Mouse (Mus musculus): ENCODE measurements around the gene Cfap126. TPM values are rescaled to one million over a fixed set of nuclear protein-coding genes. Genes with fewer than 3 reads are reported as not detected.
"Not testable (repeated sequence)": the region's sequence is repeated elsewhere in the genome, so short reads cannot be mapped to it uniquely, and the experiment has no call there.

Cfap126 gene
- polyA plus RNA-seq, 1 experiment from 2014 or later, result 1.6 TPM

DNA sequence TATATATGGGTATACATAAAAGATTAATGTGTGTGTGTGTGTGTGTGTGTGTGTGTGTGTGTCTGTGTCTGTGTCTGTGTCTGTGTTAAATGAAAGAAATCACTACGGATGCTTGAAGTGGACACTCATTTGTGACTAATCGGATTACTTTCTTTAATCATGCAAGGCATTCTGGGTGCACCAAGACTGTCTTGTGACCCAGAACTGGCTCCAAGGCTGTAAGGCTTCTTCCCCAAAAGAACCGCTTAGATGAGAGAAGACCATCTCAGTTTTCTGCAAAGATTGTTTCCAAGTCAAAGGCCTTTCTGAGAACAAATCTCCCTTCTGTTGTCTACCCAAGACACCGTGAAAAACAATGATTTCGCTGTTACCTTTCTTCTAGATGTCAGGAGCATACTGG, 36.5 kb upstream of the Cfap126 start:
- ATAC-seq (ENCODE audit: insufficient number of reproducible peaks, insufficient read depth, low FRiP score, low TSS enrichment, low read depth); H3K4me3 ChIP-seq (replicated peaks); H3K4me2 ChIP-seq; H3K9me3 ChIP-seq; H3K4me1 ChIP-seq (replicated peaks); H3K9ac ChIP-seq (replicated peaks); H3K27ac ChIP-seq; H3K36me3 ChIP-seq: not testable (repeated sequence)
- H3K27me3 ChIP-seq, result peaks cover 42% of the 10 kb centered on the region
- WGBS, result 41% methylated on average over 5 of the region's 5 CpGs

DNA sequence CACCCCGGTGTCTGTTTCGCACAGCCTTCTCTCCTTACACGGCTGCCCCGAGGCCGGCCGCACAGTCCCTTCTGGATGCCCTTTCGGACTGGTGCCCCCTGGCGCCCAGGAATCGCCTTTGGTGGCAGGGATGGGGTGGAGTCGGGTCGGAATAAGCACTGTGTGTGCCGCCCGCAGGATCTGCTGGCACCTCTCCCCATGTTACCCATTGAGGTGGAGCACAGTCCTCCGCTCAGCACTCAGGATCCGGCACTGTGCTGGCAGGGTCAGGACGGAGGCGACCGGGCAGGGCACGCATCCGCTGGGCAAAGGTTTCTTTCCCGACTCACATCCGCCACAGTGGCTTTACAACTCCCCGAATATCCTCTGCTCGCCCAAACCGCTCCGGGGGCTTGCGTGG, 35.8 kb upstream of the Cfap126 start:
- 4% methylated on average over 19 of the region's 27 CpGs for WGBS
- not testable (repeated sequence) for H3K9me3 ChIP-seq; H3K4me1 ChIP-seq (replicated peaks); H3K27ac ChIP-seq; H3K9ac ChIP-seq (replicated peaks); H3K36me3 ChIP-seq
- H3K4me3 ChIP-seq (replicated peaks), result peak overlapping the region; percentile 23
- peak; percentile 52 for ATAC-seq (ENCODE audit: insufficient number of reproducible peaks, insufficient read depth, low FRiP score, low TSS enrichment, low read depth)
- H3K4me2 ChIP-seq, result peak overlapping the region; percentile 42
- H3K27me3 ChIP-seq, result peaks cover 44% of the 10 kb centered on the region

DNA sequence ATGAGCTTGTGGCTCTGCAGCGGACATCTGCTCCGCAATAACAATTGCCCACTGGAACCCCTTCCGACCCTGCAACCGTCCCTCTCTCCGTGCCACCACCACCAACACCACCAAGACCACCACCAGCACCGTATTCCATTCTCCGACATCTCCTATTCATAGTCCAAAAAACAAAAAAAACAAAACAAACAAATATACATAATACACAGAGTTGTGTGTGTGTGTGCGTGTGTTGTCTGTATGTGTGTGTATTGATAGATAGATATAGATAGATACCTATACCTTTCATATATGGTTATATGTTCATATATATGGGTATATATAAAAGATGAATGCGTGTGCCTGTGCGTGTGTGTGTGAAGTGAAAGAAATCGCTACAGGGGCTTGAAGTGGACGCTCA, 35.3 kb upstream of the Cfap126 start:
- peaks cover 44% of the 10 kb centered on the region for H3K27me3 ChIP-seq
- H3K9ac ChIP-seq (replicated peaks); H3K27ac ChIP-seq; H3K9me3 ChIP-seq; H3K36me3 ChIP-seq; H3K4me1 ChIP-seq (replicated peaks); ATAC-seq (ENCODE audit: insufficient number of reproducible peaks, insufficient read depth, low FRiP score, low TSS enrichment, low read depth); H3K4me3 ChIP-seq (replicated peaks): not testable (repeated sequence)
- 23% methylated on average over 12 of the region's 12 CpGs for WGBS
- 0 out of 2 replicates have a peak overlapping the region, but pooled peaks have one; percentile 42 for H3K4me2 ChIP-seq

DNA sequence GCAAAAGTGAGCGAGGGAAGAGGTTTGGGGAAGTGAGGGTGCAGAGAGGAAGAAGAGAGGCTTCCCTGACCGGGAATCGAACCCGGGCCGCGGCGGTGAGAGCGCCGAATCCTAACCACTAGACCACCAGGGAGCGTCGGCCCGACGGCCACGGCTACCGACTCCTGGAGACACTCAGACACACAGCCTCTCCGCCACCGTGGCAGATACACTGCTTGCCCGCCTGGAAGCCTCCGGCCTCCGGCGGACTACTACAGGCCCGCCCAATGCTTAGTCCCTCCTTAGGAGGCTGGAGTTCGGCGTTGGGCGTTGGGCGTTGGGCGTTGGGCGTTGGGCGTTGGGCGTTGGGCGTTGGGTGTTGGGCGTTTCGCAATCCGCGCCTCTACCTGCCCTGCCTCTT, 34.4 kb upstream of the Cfap126 start:
- H3K27me3 ChIP-seq, result peaks cover 36% of the 10 kb centered on the region
- H3K27ac ChIP-seq; H3K4me1 ChIP-seq (replicated peaks); H3K9ac ChIP-seq (replicated peaks); H3K4me3 ChIP-seq (replicated peaks); H3K36me3 ChIP-seq; H3K4me2 ChIP-seq; H3K9me3 ChIP-seq: not testable (repeated sequence)
- WGBS, result 0% methylated on average over 1 of the region's 35 CpGs
- ATAC-seq (ENCODE audit: insufficient number of reproducible peaks, insufficient read depth, low FRiP score, low TSS enrichment, low read depth), result peak; percentile 28; the same call in 1 of the 2 replicates

DNA sequence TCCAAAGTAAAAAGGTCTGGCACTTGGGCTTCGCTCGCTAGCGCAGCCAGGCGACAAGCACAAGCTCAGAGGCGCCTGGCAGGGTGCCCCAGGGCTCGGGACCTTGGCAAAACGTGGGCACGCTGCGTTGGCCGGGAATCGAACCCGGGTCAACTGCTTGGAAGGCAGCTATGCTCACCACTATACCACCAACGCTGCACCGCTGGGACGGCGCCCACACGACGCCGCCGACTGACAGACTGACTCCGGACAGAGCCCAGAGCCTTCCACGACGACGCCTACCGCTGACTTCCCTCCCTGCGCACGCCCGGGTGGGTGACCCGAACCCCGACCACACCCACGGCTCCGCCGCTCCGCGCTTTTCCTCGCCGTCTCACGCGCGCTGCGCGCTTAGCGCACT, 33.9 kb upstream of the Cfap126 start:
- ATAC-seq (ENCODE audit: insufficient number of reproducible peaks, insufficient read depth, low FRiP score, low TSS enrichment, low read depth); H3K4me2 ChIP-seq; H3K4me3 ChIP-seq (replicated peaks); H3K9me3 ChIP-seq; H3K36me3 ChIP-seq; H3K9ac ChIP-seq (replicated peaks); H3K4me1 ChIP-seq (replicated peaks); H3K27ac ChIP-seq: not testable (repeated sequence)
- WGBS, result no CpG with 5 or more reads among the region's 43 CpGs
- peaks cover 36% of the 10 kb centered on the region for H3K27me3 ChIP-seq

DNA sequence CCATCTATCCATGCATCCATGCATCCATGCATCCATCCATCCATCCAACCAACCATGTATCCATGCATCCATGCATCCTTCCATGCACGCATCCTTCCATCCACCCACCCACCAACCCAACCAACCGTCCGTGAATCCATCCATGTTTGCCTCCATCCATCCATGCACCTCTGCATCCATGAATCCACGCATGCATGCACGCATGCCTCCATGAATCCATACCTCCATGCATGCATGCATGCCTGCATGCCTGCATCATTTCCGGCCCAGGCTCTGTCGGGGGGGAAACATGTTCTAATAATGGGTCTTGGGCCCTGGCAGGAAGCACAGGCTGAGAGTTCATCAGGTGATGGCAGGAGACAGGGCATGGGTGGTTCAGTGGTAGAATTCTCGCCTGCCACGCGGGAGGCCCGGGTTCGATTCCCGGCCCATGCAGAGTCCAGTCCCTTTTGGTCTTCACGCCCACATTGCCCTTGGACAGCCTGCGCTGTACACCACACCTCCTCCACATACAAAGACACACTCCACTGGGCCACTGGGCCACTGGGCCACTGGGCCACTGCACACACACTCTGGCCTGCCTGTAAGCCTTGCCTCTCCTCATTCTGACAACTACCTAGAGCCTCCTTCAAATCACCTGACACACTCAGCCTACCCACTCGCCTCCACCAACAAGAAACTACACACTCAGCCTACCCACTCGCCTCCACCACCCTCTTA, 32.0 kb upstream of the Cfap126 start:
- H3K36me3 ChIP-seq; H3K4me2 ChIP-seq; H3K9ac ChIP-seq (replicated peaks); H3K27ac ChIP-seq; H3K9me3 ChIP-seq; H3K4me3 ChIP-seq (replicated peaks); H3K4me1 ChIP-seq (replicated peaks): not testable (repeated sequence)
- ATAC-seq (ENCODE audit: insufficient number of reproducible peaks, insufficient read depth, low FRiP score, low TSS enrichment, low read depth), result peak; percentile 4; the same call in 1 of the 2 replicates
- H3K27me3 ChIP-seq, result peaks cover 45% of the 10 kb centered on the region
- 34% methylated on average over 12 of the region's 17 CpGs for WGBS

DNA sequence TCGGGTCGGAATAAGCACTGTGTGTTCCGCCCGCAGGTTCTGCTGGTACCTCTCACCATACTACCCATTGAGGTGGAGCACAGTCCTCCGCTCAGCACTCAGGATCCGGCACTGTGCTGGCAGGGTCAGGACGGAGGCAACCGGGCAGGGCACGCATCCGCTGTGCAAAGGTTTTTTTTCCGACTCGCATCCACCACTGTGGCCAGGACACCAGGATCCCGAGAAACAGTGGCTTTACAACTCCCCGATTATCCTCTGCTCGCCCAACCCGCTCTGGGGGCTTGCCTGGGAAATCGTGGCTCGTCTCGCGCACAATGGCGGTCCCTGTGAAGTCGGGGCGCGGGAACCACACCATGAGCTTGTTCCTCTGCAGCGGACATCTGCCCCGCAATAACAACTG, 28.0 kb upstream of the Cfap126 start:
- Histone ChIP-seq H3K4me1 (replicated peaks) (0 out of 2 replicates have a peak, but pooled peaks cover 9% of the 10 kb centered on the region), H3K9ac (replicated peaks) (peak overlapping the region; percentile 51), H3K4me2 (peak overlapping the region; percentile 80), H3K36me3 (no peaks in the 10 kb centered on the region), H3K27ac (no peak overlapping the region), H3K27me3 (peaks cover 36% of the 10 kb centered on the region), H3K4me3 (replicated peaks) (peak overlapping the region; percentile 48), H3K9me3 (no peaks in the 10 kb centered on the region)
- no peak for ATAC-seq (ENCODE audit: insufficient number of reproducible peaks, insufficient read depth, low FRiP score, low TSS enrichment, low read depth)
- 0% methylated on average over 26 of the region's 26 CpGs for WGBS

DNA sequence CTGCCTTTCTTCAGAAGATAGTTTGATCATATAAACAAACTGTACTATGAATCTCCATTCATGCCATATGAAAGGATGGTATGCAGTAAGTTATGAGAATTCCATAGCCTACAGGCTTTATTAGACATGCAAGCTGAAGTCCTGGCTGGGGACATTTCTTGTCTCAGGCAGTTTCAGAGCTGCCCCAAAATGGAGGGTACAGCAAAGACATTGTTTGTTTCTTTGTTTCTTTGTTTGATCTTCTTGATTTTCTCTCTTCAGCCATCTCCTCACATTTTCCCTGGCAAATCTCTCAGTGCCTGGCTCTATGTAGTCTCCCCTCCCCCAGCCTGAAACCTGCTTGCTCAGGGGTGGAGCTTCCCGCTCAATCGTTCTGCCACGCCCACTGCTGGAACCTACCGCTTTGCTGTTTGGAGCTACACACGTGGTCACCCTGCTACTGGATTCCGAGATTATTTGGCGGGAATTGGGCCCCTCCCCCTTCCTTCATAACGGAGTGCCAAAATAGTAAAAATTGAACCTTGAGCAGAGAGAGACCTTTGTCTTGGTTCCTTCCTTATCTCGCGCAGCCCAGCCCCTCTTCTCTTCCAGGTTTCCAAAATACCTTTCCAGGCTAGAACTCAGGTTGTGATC, 25.4 kb upstream of the Cfap126 start:
- peaks cover 27% of the 10 kb centered on the region for H3K27me3 ChIP-seq
- H3K4me1 ChIP-seq (replicated peaks); H3K9ac ChIP-seq (replicated peaks); H3K27ac ChIP-seq; H3K9me3 ChIP-seq; ATAC-seq (ENCODE audit: insufficient number of reproducible peaks, insufficient read depth, low FRiP score, low TSS enrichment, low read depth); H3K36me3 ChIP-seq: not testable (repeated sequence)
- 0 out of 2 replicates have a peak overlapping the region, but pooled peaks have one; percentile 6 for H3K4me3 ChIP-seq (replicated peaks)
- 5% methylated on average over 10 of the region's 10 CpGs for WGBS
- peak overlapping the region; percentile 41 for H3K4me2 ChIP-seq

DNA sequence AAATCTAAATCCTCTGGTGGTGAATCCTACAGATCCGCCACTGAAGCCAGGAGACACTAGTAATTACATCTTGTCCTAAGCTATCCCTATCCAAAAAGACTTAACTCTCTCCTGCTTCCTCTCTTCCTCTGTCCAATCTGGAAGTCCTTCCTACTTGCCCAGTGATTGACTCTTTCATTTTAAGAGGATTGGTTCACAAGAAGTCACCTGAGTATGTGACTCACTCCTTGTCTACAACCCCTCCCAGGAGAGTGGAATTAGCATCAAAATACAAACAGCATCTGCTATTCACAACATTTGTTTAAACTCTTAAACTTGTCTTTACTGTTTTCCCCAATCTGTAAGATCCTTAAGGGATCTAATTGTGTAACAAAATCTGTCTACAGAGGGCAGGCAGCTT, 23.8 kb upstream of the Cfap126 start:
- ATAC-seq (ENCODE audit: insufficient number of reproducible peaks, insufficient read depth, low FRiP score, low TSS enrichment, low read depth), result no peak
- Histone ChIP-seq H3K36me3 (no peaks in the 10 kb centered on the region), H3K9ac (replicated peaks) (no peak overlapping the region), H3K27me3 (peaks cover 24% of the 10 kb centered on the region), H3K4me3 (replicated peaks) (no peak overlapping the region), H3K9me3 (no peaks in the 10 kb centered on the region), H3K4me1 (replicated peaks) (0 out of 2 replicates have a peak, but pooled peaks cover 9% of the 10 kb centered on the region), H3K27ac (no peak overlapping the region), H3K4me2 (no peak overlapping the region)
- 88% methylated on average over 1 of the region's 1 CpGs for WGBS

DNA sequence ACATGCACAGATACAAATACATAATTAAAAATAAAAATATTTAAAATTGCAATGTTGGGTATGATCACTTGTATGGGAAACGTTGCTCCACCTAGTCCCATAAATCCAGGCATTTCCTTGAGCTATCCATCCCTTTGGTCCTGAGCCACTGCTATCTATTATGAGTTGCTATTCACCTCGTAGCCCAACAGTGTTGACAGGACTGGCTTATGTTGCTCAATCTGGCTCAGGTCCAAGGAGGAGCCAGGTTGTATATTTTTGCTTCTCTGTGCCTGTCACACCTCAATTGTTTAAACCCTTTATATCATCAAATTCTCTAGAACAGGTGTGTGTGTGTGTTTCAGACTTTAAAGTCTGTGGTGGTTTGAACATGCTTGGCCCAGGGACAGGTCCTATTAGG, 23.0 kb upstream of the Cfap126 start:
- H3K4me2 ChIP-seq, result no peak overlapping the region
- 73% methylated on average over 2 of the region's 2 CpGs for WGBS
- H3K36me3 ChIP-seq, result no peaks in the 10 kb centered on the region
- H3K9me3 ChIP-seq, result no peaks in the 10 kb centered on the region
- no peak overlapping the region for H3K27ac ChIP-seq
- ATAC-seq (ENCODE audit: insufficient number of reproducible peaks, insufficient read depth, low FRiP score, low TSS enrichment, low read depth), result no peak
- H3K27me3 ChIP-seq, result peaks cover 19% of the 10 kb centered on the region
- H3K9ac ChIP-seq (replicated peaks), result no peak overlapping the region
- H3K4me1 ChIP-seq (replicated peaks), result 0 out of 2 replicates have a peak, but pooled peaks cover 9% of the 10 kb centered on the region
- no peak overlapping the region for H3K4me3 ChIP-seq (replicated peaks)

DNA sequence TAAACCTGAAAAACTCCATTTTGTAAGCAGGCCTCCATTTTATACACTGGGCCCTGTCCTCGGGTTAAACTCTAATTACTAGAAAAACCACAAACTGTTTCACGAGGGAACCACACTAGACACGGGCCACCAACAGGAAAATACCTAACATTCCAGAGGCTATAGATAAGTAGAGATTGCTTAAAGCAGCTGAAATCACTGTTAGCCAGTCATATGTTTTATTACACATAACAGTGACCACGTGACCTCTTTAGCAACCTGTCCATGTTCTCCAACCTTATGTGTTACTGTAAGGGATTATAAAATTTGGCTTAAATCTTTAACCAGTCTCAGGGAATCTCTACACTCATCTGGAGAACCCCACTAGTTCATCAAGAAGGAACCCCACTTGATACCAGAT, 19.3 kb upstream of the Cfap126 start:
- Histone ChIP-seq H3K4me3 (replicated peaks) (no peak overlapping the region), H3K4me1 (replicated peaks) (peaks cover 14% of the 10 kb centered on the region; the same call in 1 of the 2 replicates), H3K27ac (no peak overlapping the region), H3K4me2 (no peak overlapping the region), H3K27me3 (peaks cover 2% of the 10 kb centered on the region; the same call in 1 of the 2 replicates), H3K9me3 (no peaks in the 10 kb centered on the region), H3K36me3 (no peaks in the 10 kb centered on the region), H3K9ac (replicated peaks) (no peak overlapping the region)
- ATAC-seq (ENCODE audit: insufficient number of reproducible peaks, insufficient read depth, low FRiP score, low TSS enrichment, low read depth), result no peak
- 58% methylated on average over 4 of the region's 4 CpGs for WGBS
